Mouse (Mus musculus) left cerebral cortex, postnatal 4 days (tissue): ENCODE measurements around the gene Apol7c. TPM values are rescaled to one million over a fixed set of nuclear protein-coding genes. Genes with fewer than 3 reads are reported as not detected.
"Not testable (repeated sequence)": the region's sequence is repeated elsewhere in the genome, so short reads cannot be mapped to it uniquely, and the experiment has no call there.

Experiments
- DNase-seq: peaks from one replicate; pipeline ENCODE4 v3.0.0-alpha.2; 2022
- intact Hi-C: fragments of 180-260 bp; cut with DNase I; formaldehyde crosslinking; loops from one replicate; pipeline ENCODE4 v1.15.1; 2025
- total RNA-seq, 2 experiments: library from RNA; stranded (reverse); gene quantifications; 2 replicates each; pipeline ENCODE4 v1.2.3; 2021

Apol7c gene
- total RNA-seq, result not detected

DNA sequence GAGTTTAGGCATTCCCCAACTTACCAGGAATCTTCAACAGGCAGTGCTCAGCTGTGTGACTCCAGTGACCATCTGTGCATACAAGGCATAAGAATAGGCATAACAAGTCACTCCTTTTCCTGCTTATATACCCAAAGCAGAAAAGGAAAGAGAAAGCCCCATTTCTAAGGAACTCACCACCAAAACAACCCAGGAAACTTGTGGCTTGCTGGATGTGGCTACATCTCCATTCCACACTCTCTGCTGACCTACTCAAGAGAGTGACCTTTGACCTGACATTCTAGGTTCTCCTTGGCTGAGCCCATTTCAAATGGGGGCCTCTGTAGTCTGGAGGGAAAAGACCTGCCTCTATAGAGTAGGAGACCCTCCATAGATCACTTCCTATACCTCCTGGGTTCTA lies at the start of gene Apol7c:
TSS of gene Apol7c (minus strand) at position 101 of the 400 bp plus-strand sequence.
- DNase-seq, result no peak
- intact Hi-C loops, result no loop called here

DNA sequence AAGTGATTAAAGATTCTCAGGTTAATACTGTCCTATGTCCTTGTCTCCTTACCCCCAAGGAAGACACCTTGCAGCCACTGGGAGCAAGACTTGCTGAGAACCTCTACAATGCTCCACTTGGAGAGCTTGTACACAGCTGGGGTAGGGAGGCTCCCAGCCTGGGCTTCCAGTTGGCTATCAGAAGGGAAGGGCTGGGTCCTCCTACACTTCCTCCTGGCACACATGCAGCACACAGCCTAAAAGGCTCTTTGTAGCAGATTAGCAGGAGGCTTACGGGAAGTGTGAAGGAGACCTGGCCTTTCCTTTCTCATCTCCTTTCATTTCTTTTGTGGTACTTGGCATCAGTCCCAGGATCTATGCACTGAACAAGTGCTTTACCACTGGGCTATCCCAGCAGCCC lies 48.6 kb upstream of the Apol7c start:
- intact Hi-C loops, result no loop called here
- no peak for DNase-seq

DNA sequence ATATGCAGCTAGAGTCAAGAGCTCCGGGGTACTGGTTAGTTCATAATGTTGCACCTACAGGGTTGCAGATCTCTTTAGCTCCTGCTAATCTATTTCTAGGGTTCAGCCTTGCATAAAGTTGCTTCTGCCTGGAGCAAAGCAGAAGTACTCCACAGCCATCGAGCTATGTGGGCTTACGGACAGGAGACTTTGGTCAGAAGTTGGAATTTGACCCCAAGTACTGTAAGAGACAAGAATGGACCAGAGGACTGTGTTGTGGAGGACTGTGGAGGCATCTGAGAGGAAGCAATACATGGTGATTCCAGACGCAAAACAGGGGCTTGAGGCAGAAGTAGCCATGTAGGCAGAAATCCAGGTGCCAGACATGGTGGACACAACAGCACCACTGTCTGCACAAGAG lies 46.2 kb upstream of the Apol7c start:
- intact Hi-C loops, result no loop called here
- DNase-seq, result no peak

DNA sequence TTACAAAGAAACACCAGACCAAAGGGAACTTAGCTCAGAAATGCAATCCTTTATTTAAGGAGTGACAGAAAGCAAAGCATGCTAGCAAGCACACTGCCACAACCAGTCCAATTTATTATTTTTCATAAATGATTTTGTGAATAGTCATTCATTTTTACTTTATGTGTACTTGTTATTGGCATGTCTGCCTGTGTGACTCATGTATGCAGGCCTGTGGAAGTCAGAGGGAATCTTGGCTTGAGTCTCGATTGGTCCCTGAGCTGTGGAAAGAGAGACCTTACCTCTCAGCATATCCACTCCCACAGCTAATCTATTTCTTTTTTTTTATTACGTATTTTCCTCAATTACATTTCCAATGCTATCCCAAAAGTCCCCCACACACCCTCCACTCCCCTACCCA lies 45.7 kb upstream of the Apol7c start:
- no peak for DNase-seq
- intact Hi-C loops, result no loop called here

DNA sequence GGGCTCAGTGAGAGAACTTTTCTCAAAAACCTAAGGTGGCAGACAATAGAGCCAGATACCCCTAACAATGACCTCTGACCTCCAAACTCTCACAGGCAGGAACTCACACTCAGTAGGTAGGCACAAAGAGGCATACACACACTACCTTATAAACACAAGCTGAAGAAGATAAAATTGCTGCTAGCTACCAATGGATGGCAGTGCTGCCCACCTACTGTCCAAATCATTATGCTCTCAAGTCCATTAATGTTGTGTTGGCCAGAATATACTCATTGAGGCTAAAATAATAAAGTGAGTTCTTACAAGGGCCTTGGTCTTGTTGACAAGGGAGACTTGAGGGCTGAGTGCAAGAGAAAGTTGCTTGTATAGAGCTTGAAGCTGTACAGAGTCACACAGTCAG lies 30.1 kb upstream of the Apol7c start:
- intact Hi-C loops, result no loop called here
- DNase-seq, result no peak

DNA sequence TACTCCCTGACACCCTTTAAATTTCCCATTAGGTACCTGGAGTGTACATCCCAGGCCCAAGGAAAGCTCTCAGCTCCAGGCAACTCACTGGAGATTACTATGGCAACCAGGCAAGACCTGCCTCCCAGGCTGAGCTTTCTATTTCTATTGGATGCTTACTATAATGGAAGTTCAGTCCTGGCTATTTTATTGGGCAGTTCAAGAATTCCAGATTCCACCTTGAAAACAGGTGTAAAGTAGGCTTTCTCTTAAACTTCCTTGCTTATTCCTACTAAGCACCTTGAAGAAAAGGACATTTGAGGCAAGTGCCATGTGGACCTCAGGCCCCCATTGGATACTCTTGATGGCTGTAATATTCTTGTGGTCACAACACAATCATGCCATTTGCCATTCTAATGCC lies 28.7 kb upstream of the Apol7c start, which contains the start of gene 1700025B11Rik:
TSS of gene 1700025B11Rik (minus strand) at position 101 of the 400 bp plus-strand sequence.
- DNase-seq, result no peak
- intact Hi-C loops, result no loop called here

DNA sequence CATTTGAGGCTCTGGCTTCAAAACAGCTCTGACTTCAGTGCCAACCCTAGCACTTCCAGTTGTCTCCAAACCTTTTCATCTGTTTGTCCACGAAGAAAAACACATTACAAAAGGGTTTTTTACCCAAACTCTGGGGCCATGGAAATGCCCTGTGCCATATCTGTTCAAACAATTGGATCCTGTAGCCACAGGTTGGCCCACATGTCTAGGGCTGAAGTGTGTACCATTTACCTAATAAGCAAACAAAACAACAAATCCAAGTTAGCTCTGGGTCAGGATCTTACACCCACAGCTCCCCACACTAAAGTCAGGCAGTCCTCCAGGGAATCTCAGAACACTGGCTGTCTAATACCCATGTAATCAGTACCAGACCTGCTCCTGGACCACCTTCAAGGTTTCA lies 6.1 kb upstream of the Apol7c start:
- DNase-seq, intact Hi-C loops: not testable (repeated sequence)

DNA sequence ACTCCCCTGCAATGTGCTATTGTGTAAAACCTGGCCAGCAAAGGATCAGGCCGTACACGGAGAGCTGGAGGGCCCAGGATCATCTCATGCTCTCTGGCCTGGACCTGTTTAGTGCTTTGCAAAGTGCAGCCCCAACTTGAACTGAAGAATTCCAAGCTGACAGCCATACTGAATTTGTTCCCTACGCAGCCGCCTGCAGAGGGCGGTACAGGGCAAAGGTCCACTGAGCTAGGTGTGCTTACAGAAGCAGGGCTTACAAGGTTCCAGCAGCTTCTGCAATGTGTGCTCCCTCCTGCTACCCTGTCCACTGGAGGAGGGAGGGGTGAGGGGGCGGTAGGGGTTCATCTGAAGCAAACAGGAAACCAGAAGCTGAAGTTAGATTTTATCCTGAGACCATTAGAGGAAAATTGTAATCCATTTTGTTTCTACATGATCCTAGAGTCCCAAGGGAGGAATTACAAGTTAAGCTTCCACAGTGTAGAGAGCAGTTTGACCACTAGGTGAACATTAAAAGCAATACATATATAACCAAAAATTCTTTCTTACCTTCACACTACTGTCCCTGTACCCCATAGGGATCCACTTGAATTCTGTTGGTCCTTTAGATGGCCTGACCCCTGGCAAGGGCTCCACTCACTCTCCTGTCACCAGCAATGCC lies 9.8 kb downstream of the Apol7c start:
- peak; percentile 67 for DNase-seq
- intact Hi-C loops, result loop anchor here (5.0 kb wide), 1 partner anchor 109 kb away; no protein-coding TSS in a partner anchor

DNA sequence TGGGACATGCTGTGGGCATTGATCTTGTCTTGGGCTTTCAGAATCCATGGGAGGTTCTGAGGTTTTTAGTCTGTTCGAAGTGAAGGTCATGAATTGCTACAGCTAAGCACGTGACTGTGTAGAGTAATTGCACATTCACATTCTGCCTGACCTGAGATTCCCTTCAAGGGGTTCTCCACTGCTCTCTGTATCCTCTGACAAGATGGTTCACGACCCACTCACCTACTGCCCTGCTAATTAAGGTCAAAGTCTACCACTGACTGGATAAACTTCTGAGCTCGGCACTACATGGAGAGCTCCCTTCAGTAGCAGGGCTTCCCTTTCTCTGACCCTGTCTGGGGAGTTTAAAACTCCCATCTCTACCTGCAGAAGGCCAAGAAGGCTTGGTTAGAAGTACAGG lies 12.5 kb downstream of the Apol7c start:
- DNase-seq, result not testable (repeated sequence)
- intact Hi-C loops, result loop anchor here (5.0 kb wide), 1 partner anchor 112 kb away; no protein-coding TSS in a partner anchor

DNA sequence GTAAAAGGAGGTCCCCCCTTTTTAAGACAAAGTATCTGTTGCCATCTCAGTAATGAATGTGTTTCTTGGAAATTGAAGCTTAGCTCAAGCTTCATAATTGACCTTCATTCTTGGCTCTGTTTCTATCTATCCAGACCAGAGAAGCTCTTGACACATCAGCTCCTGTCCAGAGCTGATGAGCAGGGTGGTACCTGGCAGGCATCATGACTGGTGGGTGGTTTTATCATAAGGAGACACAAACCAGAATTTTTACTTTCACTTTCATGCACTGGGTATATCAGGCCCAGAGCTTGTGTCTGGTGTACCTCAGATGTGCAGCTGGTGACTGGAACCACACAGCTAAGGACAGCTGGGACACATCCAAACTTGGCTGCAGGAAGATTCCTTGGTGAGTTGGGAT lies 25.1 kb downstream of the Apol7c start, which contains the start of gene Apol11a:
TSS of gene Apol11a (plus strand) at position 306 of the 400 bp plus-strand sequence.
- DNase-seq, intact Hi-C loops: not testable (repeated sequence)

DNA sequence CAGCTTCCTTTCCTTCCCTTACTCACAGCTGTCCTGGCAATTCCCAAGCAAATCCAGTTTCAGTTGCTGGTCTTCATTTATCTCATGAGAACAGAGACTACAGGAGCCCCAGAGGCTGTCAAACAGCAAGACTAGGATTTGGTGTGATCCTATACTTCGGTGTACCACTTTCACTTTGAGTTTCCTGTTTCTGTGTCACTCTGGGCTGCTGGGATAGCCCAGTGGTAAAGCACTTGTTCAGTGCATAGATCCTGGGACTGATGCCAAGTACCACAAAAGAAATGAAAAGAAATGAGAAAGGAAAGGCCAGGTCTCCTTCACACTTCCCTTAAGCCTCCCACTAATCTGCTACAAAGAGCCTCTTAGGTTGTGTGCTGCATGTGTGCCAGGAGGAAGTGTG lies 38.4 kb downstream of the Apol7c start:
- DNase-seq, intact Hi-C loops: not testable (repeated sequence)

DNA sequence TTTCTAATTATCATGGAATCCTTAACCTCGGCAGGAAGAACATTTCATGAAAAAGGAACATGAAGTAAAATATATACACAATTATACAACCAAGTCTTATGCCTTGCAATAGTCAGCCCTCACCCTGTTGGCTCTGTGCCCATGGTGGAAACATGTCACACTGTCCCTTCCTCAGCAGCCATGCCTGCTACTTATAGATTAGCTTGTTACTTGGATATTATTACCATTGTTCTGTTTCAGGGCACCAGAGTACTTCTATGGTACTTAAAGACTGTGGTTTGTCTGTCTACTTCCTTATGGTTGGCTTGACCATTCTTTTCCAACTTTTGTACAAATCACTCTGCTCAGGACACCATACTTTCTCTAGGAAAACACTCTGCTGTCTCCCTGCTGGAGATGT lies 39.9 kb downstream of the Apol7c start:
- DNase-seq, intact Hi-C loops: not testable (repeated sequence)

DNA sequence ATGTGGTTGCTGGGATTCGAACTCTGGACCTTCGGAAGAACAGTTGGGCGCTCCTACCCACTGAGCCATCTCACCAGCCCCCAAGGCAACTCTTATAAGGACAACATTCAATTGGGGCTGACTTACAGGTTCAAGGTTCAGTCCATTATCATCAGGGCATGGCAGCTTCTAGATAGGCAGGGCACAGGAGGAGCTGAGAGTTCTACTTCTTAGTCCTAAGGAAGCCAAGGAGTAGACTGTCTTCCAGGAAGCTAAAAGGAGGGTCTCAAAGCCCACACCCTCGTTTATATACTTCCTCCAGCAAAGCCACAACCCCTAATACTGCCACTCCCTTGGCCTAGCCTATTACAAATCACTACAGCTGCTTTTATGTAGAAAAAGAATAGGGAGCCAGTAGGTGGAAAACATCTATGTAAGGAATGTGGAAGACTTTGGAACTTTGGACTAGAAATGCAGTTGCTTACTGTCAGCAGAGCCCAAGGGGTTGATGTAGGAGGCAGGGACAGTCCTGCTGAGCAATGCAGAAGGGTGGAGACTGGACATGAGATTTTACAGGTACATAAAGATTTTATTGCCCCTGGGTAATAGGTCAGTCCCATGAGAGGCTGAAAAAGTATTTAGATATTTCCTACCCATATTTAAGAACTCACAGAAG lies 50.8 kb downstream of the Apol7c start:
- DNase-seq, result no peak
- intact Hi-C loops, result no loop called here

DNA sequence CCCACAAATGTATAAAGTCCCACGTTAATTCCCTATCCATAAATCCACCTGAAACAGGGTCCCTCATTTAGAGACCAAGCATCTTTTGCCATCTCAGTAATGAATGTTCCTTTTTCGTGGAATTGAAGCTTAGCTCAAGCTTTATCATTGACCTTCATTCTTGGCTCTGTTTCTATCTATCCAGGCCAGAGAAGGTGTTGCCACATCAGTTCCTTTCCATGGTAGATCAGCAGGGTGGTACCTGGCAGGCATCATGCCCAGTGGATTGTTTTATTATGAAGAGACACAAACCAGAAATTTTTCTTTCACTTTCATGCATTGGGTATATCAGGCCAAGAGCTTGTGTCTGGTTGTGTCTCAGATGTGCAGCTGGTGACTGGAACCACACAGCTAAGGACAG lies 56.4 kb downstream of the Apol7c start, which contains the start of gene Apol10a:
TSS of gene Apol10a (plus strand) at position 355 of the 400 bp plus-strand sequence.
- DNase-seq, intact Hi-C loops: not testable (repeated sequence)

Other genes starting within 250 kb of the Apol7c start
- 100 to 1,000 TPM; 418 to 432 TPM for gene Rbfox2, start 226.3 kb downstream of the Apol7c start, total RNA-seq
- gene Apol7a, start 134.2 kb downstream of the Apol7c start, total RNA-seq, result not detected
- under 1 TPM in 1 of 2 experiments, not detected in 1; 0.22 TPM for gene Apol9a, start 122.2 kb downstream of the Apol7c start, total RNA-seq
- gene Apol7b, start 85.8 kb downstream of the Apol7c start, total RNA-seq, result not detected
- not detected for gene Apol10a, start 56.3 kb downstream of the Apol7c start, total RNA-seq
- gene Apol11a, start 25.0 kb downstream of the Apol7c start, total RNA-seq, result not detected
- gene 1700025B11Rik, start 28.6 kb upstream of the Apol7c start, total RNA-seq, result not detected
- not detected for gene Apol10b, start 62.8 kb upstream of the Apol7c start, total RNA-seq
- not detected for gene Gm36245, start 65.9 kb upstream of the Apol7c start, total RNA-seq
- not detected for gene Apol11b, start 110.0 kb upstream of the Apol7c start, total RNA-seq
- gene Apol7e, start 165.5 kb upstream of the Apol7c start, total RNA-seq, result not detected
- gene Apol9b, start 195.7 kb upstream of the Apol7c start, total RNA-seq, result under 1 TPM in 1 of 2 experiments, not detected in 1; 0.22 TPM
- gene Apol8, start 223.7 kb upstream of the Apol7c start, total RNA-seq, result under 1 TPM; 0.48 to 0.97 TPM